Mouse (Mus musculus): Measurements from ENCODE around the gene Nell1. TPM values are rescaled to one million over a fixed set of nuclear protein-coding genes. Genes with fewer than 3 reads are reported as not detected.
A peak's percentile ranks its signal among the peaks of the same experiment; 100 is the strongest.

Gene Nell1
- polyA plus RNA-seq, 1 experiment from 2014 or later, result 2.7 TPM

DNA sequence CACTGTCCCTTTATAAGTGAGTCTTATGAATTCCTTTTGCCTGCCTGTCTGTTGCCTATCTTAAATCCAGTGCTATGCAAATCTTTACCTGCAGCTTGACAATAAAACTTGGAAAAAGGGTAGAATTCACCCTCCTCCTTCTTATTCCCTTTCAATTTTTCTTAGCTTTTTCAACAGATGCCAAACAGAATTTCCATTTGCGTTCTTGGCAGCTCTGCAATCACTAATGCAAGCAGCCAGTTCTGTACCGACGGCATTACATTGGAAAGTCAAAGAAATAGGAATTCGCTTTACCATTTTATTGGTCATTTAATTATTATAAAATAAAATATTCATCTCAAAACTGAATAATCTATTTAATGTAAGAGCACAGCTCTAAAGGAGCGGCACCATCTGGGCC is 781.7 kb downstream of the Nell1 start:
- H3K4me1 ChIP-seq, result no peaks in the 10 kb centered on the region
- no peak overlapping the region for H3K4me2 ChIP-seq (replicated peaks)
- no peaks in the 10 kb centered on the region for H3K27me3 ChIP-seq
- no peak overlapping the region for H3K4me3 ChIP-seq
- 90% methylated on average over 5 of the region's 5 CpGs for WGBS
- no peak overlapping the region for H3K9ac ChIP-seq
- H3K27ac ChIP-seq, result no peak overlapping the region
- H3K9me3 ChIP-seq, result no peaks in the 10 kb centered on the region
- no peak for ATAC-seq (ENCODE audit: insufficient number of reproducible peaks, insufficient read depth, low FRiP score, low TSS enrichment)
- H3K36me3 ChIP-seq, result no peaks in the 10 kb centered on the region

DNA sequence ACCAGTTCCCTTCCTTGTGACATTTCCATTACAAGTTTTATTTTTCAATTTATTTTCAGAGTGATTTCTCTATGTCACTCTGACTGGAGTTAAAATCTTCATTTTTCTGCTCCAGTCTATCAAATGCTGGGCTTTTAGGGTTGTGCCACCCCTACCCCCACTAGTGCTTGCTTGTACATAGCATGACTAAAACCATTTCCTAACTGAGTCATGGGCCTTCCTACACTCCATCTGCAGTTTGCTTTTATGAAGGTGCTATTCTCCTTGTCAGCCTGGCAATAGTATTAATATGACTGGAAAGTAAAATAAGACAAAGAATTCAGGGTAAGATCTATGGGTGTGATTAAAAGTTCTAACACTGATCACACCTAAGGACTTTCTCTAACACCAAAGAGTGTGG is 798.9 kb downstream of the Nell1 start:
- no peaks in the 10 kb centered on the region for H3K36me3 ChIP-seq
- H3K27ac ChIP-seq, result no peak overlapping the region
- no peak overlapping the region for H3K4me2 ChIP-seq (replicated peaks)

GRCm38 (mm10) chr7:50781105-50781504 is 806.4 kb downstream of the Nell1 start:
- no peak overlapping the region for H3K4me2 ChIP-seq (replicated peaks)
- no peaks in the 10 kb centered on the region for H3K9me3 ChIP-seq
- ATAC-seq (ENCODE audit: insufficient number of reproducible peaks, insufficient read depth, low FRiP score, low TSS enrichment), result no peak
- WGBS, result 83% methylated on average over 1 of the region's 1 CpGs
- H3K27ac ChIP-seq, result no peak overlapping the region
- H3K9ac ChIP-seq, result no peak overlapping the region
- no peaks in the 10 kb centered on the region for H3K27me3 ChIP-seq
- H3K36me3 ChIP-seq, result no peaks in the 10 kb centered on the region
- H3K4me3 ChIP-seq, result no peak overlapping the region
- no peaks in the 10 kb centered on the region for H3K4me1 ChIP-seq

More for the DNA sequence above, 798.9 kb downstream of the Nell1 start:
- Histone ChIP-seq H3K4me1 (no peaks in the 10 kb centered on the region; the same call in 1 of the 2 replicates), H3K4me3 (no peak overlapping the region), H3K9me3 (no peaks in the 10 kb centered on the region), H3K27me3 (no peaks in the 10 kb centered on the region), H3K9ac (no peak overlapping the region)
- no peak for ATAC-seq (ENCODE audit: insufficient number of reproducible peaks, insufficient read depth, low FRiP score, low TSS enrichment)

GRCm38 (mm10) chr7:50783652-50784051 is 809.0 kb downstream of the Nell1 start:
- Histone ChIP-seq H3K27me3 (no peaks in the 10 kb centered on the region), H3K27ac (no peak overlapping the region), H3K9me3 (no peaks in the 10 kb centered on the region), H3K36me3 (no peaks in the 10 kb centered on the region), H3K9ac (no peak overlapping the region), H3K4me3 (no peak overlapping the region), H3K4me1 (no peaks in the 10 kb centered on the region), H3K4me2 (replicated peaks) (no peak overlapping the region)
- ATAC-seq (ENCODE audit: insufficient number of reproducible peaks, insufficient read depth, low FRiP score, low TSS enrichment), result no peak
- 79% methylated on average over 1 of the region's 1 CpGs for WGBS

DNA sequence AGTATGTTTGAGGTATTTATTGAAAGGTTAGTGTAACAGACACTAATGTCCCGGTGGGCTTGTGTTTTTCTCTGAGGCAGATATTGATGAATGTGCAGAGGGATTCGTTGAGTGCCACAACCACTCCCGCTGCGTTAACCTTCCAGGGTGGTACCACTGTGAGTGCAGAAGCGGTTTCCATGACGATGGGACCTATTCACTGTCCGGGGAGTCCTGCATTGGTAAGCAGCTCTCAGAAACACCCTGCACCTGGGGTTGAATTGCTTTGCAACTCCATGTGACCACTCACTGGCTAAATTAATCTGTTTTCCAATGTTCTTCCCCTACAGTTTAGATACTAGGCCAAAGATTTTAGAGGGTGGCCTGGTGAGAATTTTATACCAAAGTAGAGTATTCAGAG is 851.5 kb downstream of the Nell1 start:
- H3K27me3 ChIP-seq, result no peaks in the 10 kb centered on the region
- no peak for ATAC-seq (ENCODE audit: insufficient number of reproducible peaks, insufficient read depth, low FRiP score, low TSS enrichment)
- no peaks in the 10 kb centered on the region for H3K36me3 ChIP-seq
- no peak overlapping the region for H3K9ac ChIP-seq
- H3K4me2 ChIP-seq (replicated peaks), result no peak overlapping the region
- no peaks in the 10 kb centered on the region for H3K9me3 ChIP-seq
- no peaks in the 10 kb centered on the region for H3K4me1 ChIP-seq
- H3K27ac ChIP-seq, result no peak overlapping the region
- no peak overlapping the region for H3K4me3 ChIP-seq
- WGBS, result 40% methylated on average over 7 of the region's 7 CpGs

- 53% methylated on average over 3 of the region's 3 CpGs for WGBS
- no peak overlapping the region for H3K4me2 ChIP-seq (replicated peaks)
- no peak overlapping the region for H3K9ac ChIP-seq
- no peaks in the 10 kb centered on the region for H3K36me3 ChIP-seq
- no peak overlapping the region for H3K27ac ChIP-seq
- H3K9me3 ChIP-seq, result no peaks in the 10 kb centered on the region
- ATAC-seq (ENCODE audit: insufficient number of reproducible peaks, insufficient read depth, low FRiP score, low TSS enrichment), result no peak
- no peaks in the 10 kb centered on the region for H3K27me3 ChIP-seq
- no peaks in the 10 kb centered on the region for H3K4me1 ChIP-seq
- H3K4me3 ChIP-seq, result no peak overlapping the region
Observed at GRCm38 (mm10) chr7:50832799-50833198, 858.1 kb downstream of the Nell1 start.

GRCm38 (mm10) chr7:50842646-50843045 is 868.0 kb downstream of the Nell1 start:
- Histone ChIP-seq H3K27ac (no peak overlapping the region), H3K4me3 (no peak overlapping the region), H3K27me3 (no peaks in the 10 kb centered on the region), H3K4me1 (no peaks in the 10 kb centered on the region; the same call in 1 of the 2 replicates), H3K9me3 (no peaks in the 10 kb centered on the region), H3K9ac (no peak overlapping the region), H3K36me3 (no peaks in the 10 kb centered on the region), H3K4me2 (replicated peaks) (no peak overlapping the region)
- peak; percentile 35; the same call in 1 of the 2 replicates for ATAC-seq (ENCODE audit: insufficient number of reproducible peaks, insufficient read depth, low FRiP score, low TSS enrichment)

DNA sequence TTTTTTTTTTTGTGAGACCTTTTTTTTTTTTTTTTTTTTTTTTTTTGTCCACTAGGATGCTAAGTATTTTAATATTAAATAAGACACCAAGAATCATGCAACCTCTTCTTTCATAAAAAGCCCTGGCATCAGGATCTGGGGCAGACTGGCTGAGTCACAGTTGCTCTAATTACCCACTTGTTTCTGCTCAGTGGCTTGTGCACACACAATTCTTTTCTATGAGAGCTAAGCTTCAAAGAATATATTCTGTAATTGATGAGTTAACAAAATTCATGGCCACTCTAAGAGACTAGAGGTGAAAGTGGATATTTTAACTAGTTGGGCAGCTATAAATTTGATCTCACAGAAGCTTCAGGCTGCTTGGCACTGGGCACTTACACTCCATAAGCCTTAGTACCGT is 873.3 kb downstream of the Nell1 start:
- Histone ChIP-seq H3K9ac (no peak overlapping the region), H3K4me2 (replicated peaks) (no peak overlapping the region), H3K9me3 (no peaks in the 10 kb centered on the region), H3K36me3 (no peaks in the 10 kb centered on the region), H3K4me3 (no peak overlapping the region), H3K27me3 (no peaks in the 10 kb centered on the region), H3K4me1 (no peaks in the 10 kb centered on the region; the same call in 1 of the 2 replicates), H3K27ac (no peak overlapping the region)
- 76% methylated on average over 1 of the region's 1 CpGs for WGBS
- ATAC-seq (ENCODE audit: insufficient number of reproducible peaks, insufficient read depth, low FRiP score, low TSS enrichment), result no peak

GRCm38 (mm10) chr7:50850271-50850670 is 875.6 kb downstream of the Nell1 start:
- no peaks in the 10 kb centered on the region for H3K27me3 ChIP-seq
- no peak overlapping the region for H3K9ac ChIP-seq
- H3K27ac ChIP-seq, result no peak overlapping the region
- no peak for ATAC-seq (ENCODE audit: insufficient number of reproducible peaks, insufficient read depth, low FRiP score, low TSS enrichment)
- no peak overlapping the region for H3K4me3 ChIP-seq
- H3K4me1 ChIP-seq, result no peaks in the 10 kb centered on the region
- H3K9me3 ChIP-seq, result no peaks in the 10 kb centered on the region
- H3K36me3 ChIP-seq, result no peaks in the 10 kb centered on the region
- H3K4me2 ChIP-seq (replicated peaks), result no peak overlapping the region
- 61% methylated on average over 1 of the region's 1 CpGs for WGBS

GRCm38 (mm10) chr7:50870181-50870580 is 895.5 kb downstream of the Nell1 start:
- Histone ChIP-seq H3K36me3 (no peaks in the 10 kb centered on the region), H3K27ac (no peak overlapping the region), H3K4me3 (no peak overlapping the region), H3K27me3 (no peaks in the 10 kb centered on the region), H3K9ac (no peak overlapping the region), H3K9me3 (no peaks in the 10 kb centered on the region), H3K4me1 (no peaks in the 10 kb centered on the region), H3K4me2 (replicated peaks) (no peak overlapping the region)
- ATAC-seq (ENCODE audit: insufficient number of reproducible peaks, insufficient read depth, low FRiP score, low TSS enrichment), result no peak
- WGBS, result 9% methylated on average over 1 of the region's 1 CpGs

DNA sequence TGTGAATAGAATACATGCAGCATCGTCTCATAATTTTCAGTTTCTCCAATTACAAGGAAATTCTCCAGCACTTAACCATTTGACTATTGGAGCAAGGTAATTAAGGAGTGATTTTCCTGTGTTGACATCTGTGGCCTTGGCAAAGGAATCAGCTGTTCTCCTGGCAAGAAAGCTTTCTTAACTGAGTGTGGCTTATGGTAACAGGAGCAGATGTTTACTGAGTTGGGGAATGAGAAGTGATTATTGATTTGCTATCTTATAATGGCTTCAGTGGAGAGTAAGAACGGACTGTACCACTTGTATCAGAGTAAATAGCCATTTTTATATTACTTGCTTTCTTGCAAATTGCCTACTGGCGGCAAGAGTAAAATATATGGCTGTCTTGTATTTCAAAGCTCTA is 913.0 kb downstream of the Nell1 start:
- H3K27me3 ChIP-seq, result no peaks in the 10 kb centered on the region
- H3K9me3 ChIP-seq, result no peaks in the 10 kb centered on the region
- no peak overlapping the region for H3K4me3 ChIP-seq
- WGBS, result 57% methylated on average over 3 of the region's 3 CpGs
- H3K9ac ChIP-seq, result no peak overlapping the region
- ATAC-seq (ENCODE audit: insufficient number of reproducible peaks, insufficient read depth, low FRiP score, low TSS enrichment), result no peak; the same call in 1 of the 2 replicates
- H3K27ac ChIP-seq, result no peak overlapping the region
- H3K36me3 ChIP-seq, result no peaks in the 10 kb centered on the region
- H3K4me2 ChIP-seq (replicated peaks), result no peak overlapping the region
- H3K4me1 ChIP-seq, result no peaks in the 10 kb centered on the region

DNA sequence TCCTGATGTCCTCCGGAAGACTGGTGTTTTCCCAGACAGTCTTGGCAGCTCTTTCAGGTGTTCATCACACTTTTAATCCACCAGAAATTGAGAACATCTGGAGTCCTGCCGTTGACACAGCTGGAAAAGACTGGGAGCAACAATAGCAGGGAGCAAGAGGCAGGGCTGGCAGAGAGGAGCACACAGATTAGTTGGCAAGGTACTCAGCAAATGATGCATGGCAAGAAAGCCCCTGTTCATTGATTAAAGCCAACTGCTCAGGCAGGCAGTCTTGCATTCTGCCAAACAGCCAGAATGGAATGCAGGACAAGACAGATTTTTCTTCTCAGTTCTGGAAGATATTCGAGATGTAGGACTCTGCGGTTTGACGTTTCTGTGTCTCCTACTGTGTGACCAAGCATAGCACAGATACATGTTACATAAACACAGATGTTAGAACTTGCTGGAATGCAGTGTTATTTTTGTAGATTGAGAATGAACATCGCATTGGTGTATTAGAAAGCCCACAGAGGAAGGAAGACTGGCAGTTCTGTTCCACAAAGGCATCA is 925.0 kb downstream of the Nell1 start:
- 35% methylated on average over 6 of the region's 6 CpGs for WGBS
- Histone ChIP-seq H3K27me3 (no peaks in the 10 kb centered on the region), H3K27ac (no peak overlapping the region), H3K4me2 (replicated peaks) (no peak overlapping the region), H3K36me3 (no peaks in the 10 kb centered on the region), H3K9me3 (no peaks in the 10 kb centered on the region), H3K9ac (no peak overlapping the region), H3K4me3 (no peak overlapping the region), H3K4me1 (no peaks in the 10 kb centered on the region)
- ATAC-seq (ENCODE audit: insufficient number of reproducible peaks, insufficient read depth, low FRiP score, low TSS enrichment), result peak; percentile 64; the same call in 1 of the 2 replicates

Measured in embryonic facial prominence, embryonic 12.5 days (tissue).